Comparison of ENCODE assay signal across 8 mouse cellular contexts in genomic region chr6:13069302-13070146, GRCm38 (mm10). TPM values are rescaled to one million over a fixed set of nuclear protein-coding genes. Genes with fewer than 3 reads are reported as not detected.
A peak's percentile ranks its signal among the peaks of the same experiment; 100 is the strongest.
DNase-seq lines count a peak whose midpoint lies in the region; ATAC-seq and TF ChIP-seq lines count a peak whose summit lies in the region.

Tmem106b (plus strand) TSS chr6:13069759.

- H3K4me3 ChIP-seq in C2C12 (ENCODE audit: insufficient read depth, poor library complexity, severe bottlenecking) (peak within 1 kb of the TSS; percentile 75), myocyte (peak within 1 kb of the TSS; percentile 50)
- H3K4me3 ChIP-seq in erythroblast, embryonic 14.5 days (replicated peaks) = peak within 1 kb of the TSS; percentile 95
- peak within 1 kb of the TSS; percentile 97 for H3K4me3 ChIP-seq in heart, embryonic 11.5 days (ENCODE audit: low read depth, low read length)
- H3K4me3 ChIP-seq in kidney, embryonic 16.5 days (ENCODE audit: low read length) = peak within 1 kb of the TSS; percentile 98
- peak within 1 kb of the TSS; percentile 81 for H3K4me3 ChIP-seq in liver, adult 2 months (ENCODE audit: insufficient read depth, low read depth, low read length)

- no peaks in the 10 kb centered on the region for H3K27me3 ChIP-seq in C2C12 (ENCODE audit: control insufficient read depth, insufficient read depth, insufficient read length)
- peaks cover 2% of the 10 kb centered on the region; the same call in 1 of the 2 replicates for H3K27me3 ChIP-seq in erythroblast, embryonic 14.5 days (ENCODE audit: control insufficient read depth)
- no peaks in the 10 kb centered on the region for H3K27me3 ChIP-seq in heart, embryonic 11.5 days (ENCODE audit: control insufficient read depth, insufficient read depth, low read length)
- no peaks in the 10 kb centered on the region for H3K27me3 ChIP-seq in kidney, embryonic 16.5 days (ENCODE audit: insufficient read depth, low read length)
- no peaks in the 10 kb centered on the region for H3K27me3 ChIP-seq in liver, adult 2 months (ENCODE audit: control insufficient read depth, insufficient read depth, low read length)
- H3K27me3 ChIP-seq in myocyte (ENCODE audit: control insufficient read depth, insufficient read depth, insufficient read length) = no peaks in the 10 kb centered on the region
- H3K27me3 ChIP-seq in splenic B cell, adult 2 months (ENCODE audit: control insufficient read depth, insufficient read depth, low read length, poor library complexity, severe bottlenecking) = no peaks in the 10 kb centered on the region

- no peaks in the 10 kb centered on the region for H3K79me3 ChIP-seq in C2C12 (ENCODE audit: low read depth)

- TF ChIP-seq POLR2A in brain, embryonic 14.5 days (IDR thresholded peaks at IDR 0.05; ENCODE audit: borderline replicate concordance, extremely low read depth, insufficient read depth, insufficient read length, poor library complexity, severe bottlenecking) = peak; percentile 70
- peak; percentile 77; the same call in 1 of the 2 replicates for TF ChIP-seq POLR2A in liver, adult 2 months (IDR thresholded peaks at IDR 0.05; ENCODE audit: extremely low read depth, insufficient read depth, low read length)
- TF ChIP-seq POLR2A in myocyte (IDR thresholded peaks at IDR 0.05; ENCODE audit: insufficient read length, low read depth) = peak; percentile 80

- H3K36me3 ChIP-seq in C2C12 (ENCODE audit: control insufficient read depth, insufficient read depth) (peaks cover 16% of the 10 kb centered on the region), myocyte (ENCODE audit: control insufficient read depth, insufficient read depth) (peaks cover 21% of the 10 kb centered on the region)
- peaks cover 19% of the 10 kb centered on the region for H3K36me3 ChIP-seq in erythroblast, embryonic 14.5 days (ENCODE audit: control insufficient read depth)
- peaks cover 3% of the 10 kb centered on the region; the same call in 1 of the 2 replicates for H3K36me3 ChIP-seq in heart, embryonic 11.5 days (ENCODE audit: control insufficient read depth, insufficient read depth, low read length)
- H3K36me3 ChIP-seq in kidney, embryonic 16.5 days (ENCODE audit: insufficient read depth, low read length) = peaks cover 17% of the 10 kb centered on the region
- peaks cover 27% of the 10 kb centered on the region for H3K36me3 ChIP-seq in liver, adult 2 months (ENCODE audit: control insufficient read depth, insufficient read depth, low read length)
- H3K36me3 ChIP-seq in splenic B cell, adult 2 months (ENCODE audit: control insufficient read depth, insufficient read depth, low read length, poor library complexity, severe bottlenecking) = peaks cover 2% of the 10 kb centered on the region; the same call in 1 of the 2 replicates

- H3K4me1 ChIP-seq in erythroblast, embryonic 14.5 days (ENCODE audit: control insufficient read depth) = peaks cover 10% of the 10 kb centered on the region
- peaks cover 4% of the 10 kb centered on the region; the same call in 1 of the 2 replicates for H3K4me1 ChIP-seq in heart, embryonic 11.5 days (ENCODE audit: control insufficient read depth, insufficient read depth, low read length)
- peaks cover 7% of the 10 kb centered on the region for H3K4me1 ChIP-seq in kidney, embryonic 16.5 days (ENCODE audit: insufficient read depth, low read length)
- peaks cover 3% of the 10 kb centered on the region; the same call in 1 of the 2 replicates for H3K4me1 ChIP-seq in liver, adult 2 months (ENCODE audit: control insufficient read depth, insufficient read depth, low read length)

- WGBS in heart, embryonic 11.5 days (ENCODE audit: insufficient replicate concordance) = 3% methylated on average over 61 of the region's 61 CpGs
- 3% methylated on average over 61 of the region's 61 CpGs for WGBS in kidney, embryonic 16.5 days
- 2% methylated on average over 61 of the region's 61 CpGs for WGBS in liver, adult 2 months

- H3ac ChIP-seq in C2C12 (ENCODE audit: control insufficient read depth, insufficient read length, low read depth) (peak within 1 kb of the TSS; percentile 92), myocyte (ENCODE audit: control insufficient read depth, insufficient read length) (peak within 1 kb of the TSS; percentile 36)

- peak; percentile 99 for ATAC-seq in heart, embryonic 11.5 days (replicated peaks; ENCODE audit: insufficient number of reproducible peaks, low FRiP score, low TSS enrichment)
- ATAC-seq in kidney, embryonic 16.5 days (ENCODE audit: low FRiP score, low TSS enrichment) = peak; percentile 100

- TF ChIP-seq CTCF in C2C12 (IDR thresholded peaks at IDR 0.05; ENCODE audit: control insufficient read depth, insufficient read depth, insufficient read length) = no peak
- no peak for TF ChIP-seq CTCF in brain, embryonic 14.5 days (IDR thresholded peaks at IDR 0.05; ENCODE audit: borderline replicate concordance, extremely low read depth, insufficient read depth, insufficient read length)
- TF ChIP-seq CTCF in liver, adult 2 months (IDR thresholded peaks at IDR 0.05; ENCODE audit: low read depth, low read length) = no peak

- H3K4me2 ChIP-seq in heart, embryonic 11.5 days = peak within 1 kb of the TSS; percentile 77
- peak within 1 kb of the TSS; percentile 69 for H3K4me2 ChIP-seq in kidney, embryonic 16.5 days (replicated peaks; ENCODE audit: low read depth, low read length)
- peak within 1 kb of the TSS; percentile 93 for H3K4me2 ChIP-seq in myocyte (ENCODE audit: low read depth)

- H3K27ac ChIP-seq in heart, embryonic 11.5 days (ENCODE audit: low read depth, low read length) = peak within 1 kb of the TSS; percentile 85
- H3K27ac ChIP-seq in kidney, embryonic 16.5 days (ENCODE audit: low read length) = peak within 1 kb of the TSS; percentile 78
- H3K27ac ChIP-seq in liver, adult 2 months (replicated peaks; ENCODE audit: insufficient read depth, low read depth, low read length) = peak within 1 kb of the TSS; percentile 88

- H3K9ac ChIP-seq in heart, embryonic 11.5 days (ENCODE audit: low read depth, low read length) = peak within 1 kb of the TSS; percentile 93
- H3K9ac ChIP-seq in kidney, embryonic 16.5 days (replicated peaks; ENCODE audit: low read length) = peak within 1 kb of the TSS; percentile 99
- H3K9ac ChIP-seq in liver, adult 2 months (ENCODE audit: low read depth, low read length) = peak within 1 kb of the TSS; percentile 96

- peaks cover 11% of the 10 kb centered on the region for H3K79me2 ChIP-seq in C2C12 (ENCODE audit: control insufficient read depth, insufficient read depth)
- H3K79me2 ChIP-seq in liver, adult 2 months (ENCODE audit: control insufficient read depth, insufficient read depth, low read length) = no peaks in the 10 kb centered on the region
- peaks cover 5% of the 10 kb centered on the region for H3K79me2 ChIP-seq in myocyte (ENCODE audit: control insufficient read depth, insufficient read depth)

- no peaks in the 10 kb centered on the region for H3K9me3 ChIP-seq in erythroblast, embryonic 14.5 days (ENCODE audit: control insufficient read depth, low read length)
- H3K9me3 ChIP-seq in heart, embryonic 11.5 days (replicated peaks; ENCODE audit: control insufficient read depth, low read length) = no peaks in the 10 kb centered on the region
- H3K9me3 ChIP-seq in kidney, embryonic 16.5 days (ENCODE audit: low read length) = no peaks in the 10 kb centered on the region

- DNase-seq in brain, embryonic 14.5 days (ENCODE audit: low read depth) = peak; percentile 99
- peak; percentile 91 for DNase-seq in liver, adult 2 months (ENCODE audit: extremely low read depth, low read depth, low spot score)
- peak; percentile 98 for DNase-seq in splenic B cell, adult 2 months (ENCODE audit: low read depth, low spot score)

TF ChIP-seq in C2C12, 6 proteins besides CTCF, POLR2A, EP300 and RAD21:
- no peak for TF ChIP-seq MAX (IDR thresholded peaks at IDR 0.05)
- TF ChIP-seq USF1 (IDR thresholded peaks at IDR 0.05; ENCODE audit: low read depth) = peak; percentile 48

TF ChIP-seq in myocyte, 11 proteins besides CTCF, POLR2A, EP300 and RAD21:
- no peak for TF ChIP-seq E2F4 (IDR thresholded peaks at IDR 0.05; ENCODE audit: insufficient read depth)
- TF ChIP-seq REST (IDR thresholded peaks at IDR 0.05; ENCODE audit: insufficient read depth, insufficient read length) = no peak
- no peak for TF ChIP-seq MAX (IDR thresholded peaks at IDR 0.05; ENCODE audit: low read depth)
- no peak for TF ChIP-seq CEBPB (IDR thresholded peaks at IDR 0.05; ENCODE audit: insufficient read depth, poor library complexity, severe bottlenecking)
- peak in 2 of 3 experiments; percentile 35 to 70 for TF ChIP-seq MYOD1 (IDR thresholded peaks at IDR 0.05; ENCODE audit: control insufficient read depth in 1 of 3, insufficient read length in 2 of 3, low read depth in 2 of 3)
- TF ChIP-seq TCF12 (IDR thresholded peaks at IDR 0.05; ENCODE audit: insufficient read depth, poor library complexity, severe bottlenecking) = no peak
- TF ChIP-seq SRF (IDR thresholded peaks at IDR 0.05; ENCODE audit: control insufficient read depth, insufficient read length, low read depth) = no peak
- peak; percentile 1 for TF ChIP-seq TCF3 (IDR thresholded peaks at IDR 0.05; ENCODE audit: insufficient read length, low read depth)
- peak; percentile 84 for TF ChIP-seq POLR2AphosphoS2 (IDR thresholded peaks at IDR 0.05; ENCODE audit: insufficient read length, low read depth)
- peak; percentile 10 to 82 (median 52) for TF ChIP-seq MYOG (IDR thresholded peaks at IDR 0.05; ENCODE audit: control insufficient read depth in 1 of 3, insufficient read depth in 1 of 3, insufficient read length in 2 of 3, low read depth in 2 of 3)
- peak; percentile 52 for TF ChIP-seq USF1 (IDR thresholded peaks at IDR 0.05; ENCODE audit: low read depth)

RNA-seq across cellular contexts. Expression of gene Tmem106b, which starts in this region (rescaled TPM):
- polyA plus RNA-seq in C2C12 (2012; fragmentation: generic; extraction: Trizol) (7.9 TPM), myocyte (2012; fragmentation: generic; extraction: Trizol) (12.5 TPM)
- 19.4 and 28.0 TPM in 2 replicates for polyA plus RNA-seq in brain, embryonic 14.5 days (2012; rRNA removed)
- polyA plus RNA-seq in erythroblast, embryonic 14.5 days (2012) = 0.15 and 0.19 TPM in 2 replicates
- polyA plus RNA-seq in heart, embryonic 11.5 days (2014; fragmentation: Nextera tagmentation; extraction: Ambion mirVana) = 27.5 and 36.5 TPM in 2 replicates
- polyA plus RNA-seq in kidney, embryonic 16.5 days (2015; fragmentation: Nextera tagmentation; extraction: Ambion mirVana) = 41.8 and 45.9 TPM in 2 replicates
- total RNA-seq in liver, adult 2 months (2014; rRNA removed) = 129 and 133 TPM in 2 replicates
- 35.5 and 41.5 TPM in 2 replicates for polyA plus RNA-seq in liver, adult 2 months (2012; rRNA removed)

Comparison
In these comparisons a context has a peak if more than half of its experiments do, and no peak if none do; other contexts are left out.
1. Peak in every context shown above with its lines: DNase-seq, ATAC-seq, H3K4me3 ChIP-seq and H3K27ac ChIP-seq.